Comparison of ENCODE assay signal across 8 mouse cellular contexts in genomic region chr4:70534891-70535269, GRCm38 (mm10). TPM values are rescaled to one million over a fixed set of nuclear protein-coding genes. Genes with fewer than 3 reads are reported as not detected.
DNase-seq lines count a peak whose midpoint lies in the region; ATAC-seq and TF ChIP-seq lines count a peak whose summit lies in the region.

Gene Megf9 (minus strand): TSS chr4:70534995.

- WGBS in cerebellum, adult 2 months, result under 1% methylated on average over 46 of the region's 46 CpGs
- 3% methylated on average over 46 of the region's 46 CpGs for WGBS in forebrain, postnatal 0 days
- under 1% methylated on average over 46 of the region's 46 CpGs for WGBS in neural tube, embryonic 14.5 days

- peaks cover 4% of the 10 kb centered on the region for H3K4me1 ChIP-seq in cerebellum, adult 2 months (ENCODE audit: control insufficient read depth, insufficient read depth, low read length)
- peaks cover 20% of the 10 kb centered on the region for H3K4me1 ChIP-seq in forebrain, postnatal 0 days (ENCODE audit: insufficient read depth)
- peaks cover 35% of the 10 kb centered on the region for H3K4me1 ChIP-seq in neural tube, embryonic 14.5 days (ENCODE audit: control insufficient read depth, insufficient read depth, low read length)
- H3K4me1 ChIP-seq in testis, adult 2 months (ENCODE audit: control insufficient read depth, insufficient read depth, low read length), result peaks cover 12% of the 10 kb centered on the region

- peak within 1 kb of the TSS; percentile 63 for H3K4me2 ChIP-seq in forebrain, postnatal 0 days (ENCODE audit: low read depth)
- peak within 1 kb of the TSS; percentile 92 for H3K4me2 ChIP-seq in neural tube, embryonic 14.5 days (ENCODE audit: low read depth, low read length)

- peak within 1 kb of the TSS; percentile 99 for H3K9ac ChIP-seq in forebrain, postnatal 0 days
- H3K9ac ChIP-seq in neural tube, embryonic 14.5 days (replicated peaks; ENCODE audit: low read depth, low read length), result peak within 1 kb of the TSS; percentile 99

- peak; percentile 98 for ATAC-seq in forebrain, postnatal 0 days
- ATAC-seq in neural tube, embryonic 14.5 days (ENCODE audit: low read depth), result peak; percentile 98

- peak within 1 kb of the TSS; percentile 88 for H3K27ac ChIP-seq in cerebellum, adult 2 months (ENCODE audit: insufficient read depth, low read length)
- H3K27ac ChIP-seq in forebrain, postnatal 0 days (ENCODE audit: low read depth, low read length), result peak within 1 kb of the TSS; percentile 100
- peak within 1 kb of the TSS; percentile 100 for H3K27ac ChIP-seq in neural tube, embryonic 14.5 days (ENCODE audit: low read depth, low read length)
- H3K27ac ChIP-seq in testis, adult 2 months (ENCODE audit: control insufficient read depth, insufficient read depth, low read depth, low read length), result peak within 1 kb of the TSS; percentile 70

- H3K4me3 ChIP-seq in cerebellum, adult 2 months (replicated peaks; ENCODE audit: insufficient read depth, low read depth, low read length), result peak within 1 kb of the TSS; percentile 71
- H3K4me3 ChIP-seq in forebrain, postnatal 0 days (ENCODE audit: low read depth, low read length), result peak within 1 kb of the TSS; percentile 99
- H3K4me3 ChIP-seq in neural tube, embryonic 14.5 days (ENCODE audit: low read depth, low read length), result peak within 1 kb of the TSS; percentile 83
- peak within 1 kb of the TSS; percentile 82 for H3K4me3 ChIP-seq in testis, adult 2 months (ENCODE audit: control insufficient read depth, low read depth, low read length)

- DNase-seq in MEL-GATA-1-ER (ENCODE audit: extremely low read depth, low read depth), result peak; percentile 86
- DNase-seq in cerebellum, adult 2 months, result peak; percentile 98 to 99
- peak; percentile 99 for DNase-seq in forebrain, postnatal 0 days
- DNase-seq in heart, postnatal 36 days, result peak; percentile 96
- DNase-seq in layer of hippocampus, adult 18-20 months (ENCODE audit: low spot score in 2 of 2), result peak; percentile 99
- peak; percentile 98 for DNase-seq in lung, adult 18-20 months

- intact Hi-C loops in heart, postnatal 36 days (cut with DNase I), result loop anchor here (2.0 to 5.0 kb wide), 3 partner anchors 42 to 124 kb away; partner anchors contain the start of gene Cdk5rap2

- H3K36me3 ChIP-seq in forebrain, postnatal 0 days (ENCODE audit: insufficient read depth), result no peaks in the 10 kb centered on the region
- no peaks in the 10 kb centered on the region for H3K36me3 ChIP-seq in neural tube, embryonic 14.5 days (ENCODE audit: control insufficient read depth, insufficient read depth, low read length)
- H3K36me3 ChIP-seq in testis, adult 2 months (ENCODE audit: control insufficient read depth, insufficient read depth, low read length), result no peaks in the 10 kb centered on the region

- no peaks in the 10 kb centered on the region for H3K27me3 ChIP-seq in cerebellum, adult 2 months (ENCODE audit: control insufficient read depth, insufficient read depth, low read length)
- no peaks in the 10 kb centered on the region for H3K27me3 ChIP-seq in forebrain, postnatal 0 days (ENCODE audit: insufficient read depth, low read length)
- H3K27me3 ChIP-seq in neural tube, embryonic 14.5 days (ENCODE audit: control insufficient read depth, insufficient read depth, low read length), result no peaks in the 10 kb centered on the region
- no peaks in the 10 kb centered on the region for H3K27me3 ChIP-seq in testis, adult 2 months (ENCODE audit: control insufficient read depth, insufficient read depth, low read length)

- TF ChIP-seq CTCF in cerebellum, adult 2 months (IDR thresholded peaks at IDR 0.05; ENCODE audit: borderline replicate concordance, insufficient read depth, low read depth, low read length), result no peak
- no peak for TF ChIP-seq CTCF in forebrain, postnatal 0 days (IDR thresholded peaks at IDR 0.05; ENCODE audit: low read depth)
- TF ChIP-seq CTCF in testis, adult 2 months (IDR thresholded peaks at IDR 0.05; ENCODE audit: control insufficient read depth, insufficient read depth, insufficient replicate concordance, low read depth, low read length), result no peak

- no peaks in the 10 kb centered on the region for H3K9me3 ChIP-seq in forebrain, postnatal 0 days (ENCODE audit: low read length)
- H3K9me3 ChIP-seq in neural tube, embryonic 14.5 days (ENCODE audit: control insufficient read depth, low read length), result no peaks in the 10 kb centered on the region

- TF ChIP-seq POLR2A in cerebellum, adult 2 months (IDR thresholded peaks at IDR 0.05; ENCODE audit: borderline replicate concordance, insufficient read depth, low read length), result peak; percentile 84
- peak; percentile 83 for TF ChIP-seq POLR2A in testis, adult 2 months (IDR thresholded peaks at IDR 0.05; ENCODE audit: control insufficient read depth, low read depth, low read length)

RNA-seq across cellular contexts. Expression of gene Megf9, which starts in this region (rescaled TPM):
- polyA plus RNA-seq in cerebellum, adult 2 months (2012; rRNA removed), result 31.9 and 33.5 TPM in 2 replicates
- 60.3 and 64.9 TPM in 2 replicates for total RNA-seq in forebrain, postnatal 0 days (2014; rRNA removed)
- 28.8 and 35.4 TPM in 2 replicates for polyA plus RNA-seq in forebrain, postnatal 0 days (2015; fragmentation: Nextera tagmentation; extraction: Ambion mirVana)
- total RNA-seq in heart, postnatal 36 days (2021), result 10 to 100 TPM; 12.7 to 14.4 TPM
- total RNA-seq in layer of hippocampus, adult 18-20 months (2021), result 100 to 1,000 TPM; 124 to 125 TPM
- polyA plus RNA-seq in neural tube, embryonic 14.5 days (2014; fragmentation: Nextera tagmentation; extraction: Ambion mirVana), result 43.3 and 45.6 TPM in 2 replicates
- polyA plus RNA-seq in testis, adult 2 months (2012; rRNA removed), result 4.8 and 7.8 TPM in 2 replicates

Comparison
In these comparisons a context has a peak if more than half of its experiments do, and no peak if none do; other contexts are left out.
1. Peak in every context shown above with its lines: DNase-seq, ATAC-seq, H3K4me3 ChIP-seq and H3K27ac ChIP-seq.